Mouse (Mus musculus) liver, embryonic 13.5 days (tissue): ENCODE results near the gene Plekhm1. TPM values are rescaled to one million over a fixed set of nuclear protein-coding genes. Genes with fewer than 3 reads are reported as not detected.

ENCODE experiments used
- ATAC-seq: fragments of 200-750 bp; cut with Nextera tagmentation; 2 replicates; pipeline ENCODE4 v1.8.0; 2017; ENCODE audit warnings: low read depth, mild to moderate bottlenecking, moderate number of reproducible peaks, moderate library complexity
- DNase-seq: peaks from one replicate; pipeline ENCODE4 v3.0.0; 2022
- H3K27ac ChIP-seq: fragments of 300-500 bp; sonication (generic); 2 replicates; pipeline ENCODE4 v1.5.1; 2015; ENCODE audit warnings: moderate library complexity, mild to moderate bottlenecking, inconsistent platforms
- H3K27me3 ChIP-seq: fragments of 300-500 bp; sonication (generic); 2 replicates; pipeline ENCODE4 v1.6.1; 2015; ENCODE audit warnings: mild to moderate bottlenecking, inconsistent platforms
- H3K36me3 ChIP-seq: fragments of 300-500 bp; sonication (generic); 2 replicates; pipeline ENCODE4 v1.6.1; 2015; ENCODE audit warnings: mild to moderate bottlenecking, inconsistent platforms
- H3K4me1 ChIP-seq: fragments of 300-500 bp; sonication (generic); replicated peaks from 2 replicates; pipeline ENCODE4 v1.6.1; 2015; ENCODE audit warnings: inconsistent platforms
- H3K4me2 ChIP-seq: fragments of 300-500 bp; sonication (generic); 2 replicates; pipeline ENCODE4 v1.6.1; 2015; ENCODE audit warnings: inconsistent platforms, mild to moderate bottlenecking, moderate library complexity
- H3K4me3 ChIP-seq: fragments of 300-500 bp; sonication (generic); replicated peaks from 2 replicates; pipeline ENCODE4 v1.5.1; 2015; ENCODE audit warnings: mild to moderate bottlenecking, inconsistent platforms
- H3K9ac ChIP-seq: fragments of 300-500 bp; sonication (generic); 2 replicates; pipeline ENCODE4 v1.6.1; 2015; ENCODE audit warnings: mild to moderate bottlenecking, inconsistent platforms
- H3K9me3 ChIP-seq: fragments of 300-500 bp; sonication (generic); replicated peaks from 2 replicates; pipeline ENCODE4 v1.6.1; 2016; ENCODE audit warnings: inconsistent platforms
- WGBS: fragments of 180-500 bp; shearing (Covaris S2); methylation state at CpG from one replicate; pipeline ENCODE4 v1.1.7; 2015; ENCODE audit not compliant: insufficient replicate concordance; 5-methylcytosine and 5-hydroxymethylcytosine counted together
- polyA plus RNA-seq: library from polyadenylated mRNA; unstranded; fragments of >200 nt; fragmentation: Nextera tagmentation; extraction: Ambion mirVana; gene quantifications from 2 replicates; pipeline ENCODE4 v1.2.1, GENCODE M21; 2015

Plekhm1 gene
- polyA plus RNA-seq, 1 experiment from 2014 or later, result 2.8 TPM

GRCm38 (mm10) chr11:103338671-103339070, 73.8 kb downstream of the Plekhm1 start:
- H3K36me3 ChIP-seq, result no peaks in the 10 kb centered on the region
- H3K4me2 ChIP-seq, result no peak overlapping the region
- 66% methylated on average over 6 of the region's 6 CpGs for WGBS
- H3K27me3 ChIP-seq, result peaks cover 2% of the 10 kb centered on the region; the same call in 1 of the 2 replicates
- ATAC-seq (no peak), DNase-seq (no peak)
- no peak overlapping the region for H3K4me3 ChIP-seq
- no peaks in the 10 kb centered on the region for H3K9me3 ChIP-seq
- H3K27ac ChIP-seq, result no peak overlapping the region
- peaks cover 8% of the 10 kb centered on the region for H3K4me1 ChIP-seq
- H3K9ac ChIP-seq, result no peak overlapping the region

DNA sequence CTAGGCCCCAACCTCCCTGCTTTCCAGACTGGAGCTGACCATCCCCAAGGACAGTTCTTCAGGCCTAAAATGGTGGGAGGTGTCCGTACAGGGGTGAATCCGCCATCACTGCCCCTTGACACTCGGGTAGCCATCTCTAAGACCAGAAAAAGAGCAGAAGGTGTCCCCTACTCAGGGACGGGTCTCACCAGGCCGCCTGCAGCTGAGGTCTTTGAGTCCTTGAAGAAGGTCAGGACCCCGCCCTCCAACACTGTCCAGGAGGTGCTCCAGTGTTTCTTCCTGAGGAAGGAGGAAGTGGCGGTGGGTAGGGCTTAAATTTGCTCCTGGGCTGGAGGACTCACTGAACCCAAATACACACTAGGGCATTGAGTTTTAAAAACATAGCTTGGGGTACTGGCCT, 74.4 kb downstream of the Plekhm1 start:
- DNase-seq, result no peak
- WGBS, result 64% methylated on average over 7 of the region's 7 CpGs

DNA sequence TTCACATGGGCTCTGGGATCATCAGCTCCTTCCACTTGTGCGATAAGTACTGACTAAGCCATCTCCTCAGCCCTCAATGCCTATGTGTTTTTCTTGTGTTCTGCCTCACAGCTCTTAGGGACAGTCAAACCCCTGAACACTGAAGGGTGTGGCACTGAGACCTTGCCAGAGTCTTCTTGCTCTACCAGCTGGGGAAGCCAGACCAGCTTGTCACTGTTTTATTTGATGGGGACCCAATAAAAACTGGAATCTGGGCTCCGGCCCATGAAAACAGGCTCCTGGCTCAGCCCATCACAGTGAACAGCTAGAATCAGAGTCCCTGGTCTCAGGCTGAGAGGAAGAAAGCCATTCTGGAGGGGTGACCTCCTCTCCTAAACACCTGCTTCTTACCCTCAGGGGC, 75.3 kb downstream of the Plekhm1 start:
- ATAC-seq, result no peak
- peaks cover 11% of the 10 kb centered on the region for H3K27me3 ChIP-seq
- H3K36me3 ChIP-seq, result no peaks in the 10 kb centered on the region
- no peak overlapping the region for H3K4me3 ChIP-seq
- no peak overlapping the region for H3K4me2 ChIP-seq
- H3K9me3 ChIP-seq, result no peaks in the 10 kb centered on the region
- H3K9ac ChIP-seq, result no peak overlapping the region
- no peak for DNase-seq
- H3K27ac ChIP-seq, result no peak overlapping the region
- WGBS, result 76% methylated on average over 2 of the region's 2 CpGs
- peaks cover 7% of the 10 kb centered on the region for H3K4me1 ChIP-seq

More for the DNA sequence above, 74.4 kb downstream of the Plekhm1 start:
- H3K27me3 ChIP-seq, result peaks cover 7% of the 10 kb centered on the region
- H3K36me3 ChIP-seq, result no peaks in the 10 kb centered on the region
- ATAC-seq, result no peak
- H3K27ac ChIP-seq, result no peak overlapping the region
- H3K9me3 ChIP-seq, result no peaks in the 10 kb centered on the region
- no peak overlapping the region for H3K4me3 ChIP-seq
- no peak overlapping the region for H3K9ac ChIP-seq
- H3K4me2 ChIP-seq, result no peak overlapping the region
- H3K4me1 ChIP-seq, result peaks cover 7% of the 10 kb centered on the region

GRCm38 (mm10) chr11:103335561-103335960, 76.9 kb downstream of the Plekhm1 start:
- Histone ChIP-seq H3K4me3 (no peak overlapping the region), H3K9ac (no peak overlapping the region), H3K27me3 (peaks cover 11% of the 10 kb centered on the region), H3K4me1 (peaks cover 7% of the 10 kb centered on the region; the same call in 1 of the 2 replicates), H3K36me3 (no peaks in the 10 kb centered on the region), H3K4me2 (no peak overlapping the region), H3K27ac (no peak overlapping the region), H3K9me3 (no peaks in the 10 kb centered on the region)
- 81% methylated on average over 5 of the region's 5 CpGs for WGBS
- ATAC-seq (no peak), DNase-seq (no peak)

DNA sequence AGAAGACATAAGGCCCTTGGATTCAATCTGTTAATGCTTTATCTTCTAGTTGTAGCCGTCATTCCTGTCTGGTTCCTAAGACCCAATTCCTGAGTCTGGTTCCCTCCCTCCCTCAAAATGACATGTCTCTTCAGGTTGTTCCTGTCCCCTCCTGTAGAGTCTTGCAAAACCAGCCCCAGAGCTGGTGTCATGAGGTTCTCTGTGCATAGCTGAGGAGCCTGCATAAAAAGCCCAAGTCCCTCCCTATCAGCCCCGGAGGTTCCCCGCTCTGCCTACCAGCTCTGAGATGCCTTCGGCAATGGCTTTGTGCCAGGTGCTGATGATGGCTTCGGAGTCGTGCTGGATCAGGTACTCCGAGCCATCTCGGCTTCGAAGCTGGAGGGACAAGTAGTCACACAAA, 77.6 kb downstream of the Plekhm1 start:
- Histone ChIP-seq H3K27me3 (peaks cover 11% of the 10 kb centered on the region), H3K36me3 (no peaks in the 10 kb centered on the region), H3K9ac (no peak overlapping the region), H3K4me1 (peaks cover 1% of the 10 kb centered on the region; the same call in 1 of the 2 replicates), H3K9me3 (no peaks in the 10 kb centered on the region), H3K4me3 (no peak overlapping the region), H3K27ac (no peak overlapping the region), H3K4me2 (no peak overlapping the region)
- WGBS, result 83% methylated on average over 9 of the region's 9 CpGs
- DNase-seq (no peak), ATAC-seq (no peak)

DNA sequence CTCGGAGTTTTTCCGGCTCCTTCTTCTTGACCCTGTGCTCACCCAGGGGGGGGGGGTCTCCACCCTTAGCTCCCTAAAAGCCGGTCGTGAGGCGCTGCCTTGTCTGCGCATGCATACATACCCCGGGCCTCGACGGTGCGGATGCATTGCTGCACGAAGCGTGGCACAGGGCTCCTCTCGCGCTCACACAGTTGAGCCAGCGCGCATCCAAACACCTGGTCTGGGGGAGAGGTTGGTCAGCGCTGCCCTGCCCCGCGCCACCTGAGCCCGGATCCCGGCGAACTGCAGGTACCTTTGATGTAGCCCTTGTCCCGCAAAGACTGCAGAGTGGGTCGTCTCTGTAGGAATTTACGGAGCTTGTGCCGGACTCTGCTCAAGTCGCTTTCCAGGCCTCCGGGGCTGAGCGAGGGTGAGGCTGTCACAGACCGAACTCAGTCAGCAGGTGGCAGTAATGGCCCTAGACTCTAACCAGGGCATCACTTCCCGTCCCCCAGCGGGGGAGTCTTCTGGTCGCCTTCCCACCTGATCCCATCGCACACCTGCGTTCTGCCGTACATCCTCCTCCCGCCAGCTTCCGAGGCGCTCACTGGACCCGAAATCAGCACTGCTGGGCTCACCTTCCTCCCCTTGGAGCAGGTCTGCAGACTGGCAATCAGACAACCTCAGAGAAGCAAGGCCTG, 78.6 kb downstream of the Plekhm1 start:
- Histone ChIP-seq H3K4me2 (no peak overlapping the region), H3K4me1 (no peaks in the 10 kb centered on the region; the same call in 1 of the 2 replicates), H3K27me3 (peaks cover 11% of the 10 kb centered on the region), H3K36me3 (no peaks in the 10 kb centered on the region), H3K4me3 (no peak overlapping the region), H3K9ac (no peak overlapping the region), H3K9me3 (no peaks in the 10 kb centered on the region), H3K27ac (no peak overlapping the region)
- 57% methylated on average over 40 of the region's 40 CpGs for WGBS
- DNase-seq (no peak), ATAC-seq (no peak)

- DNase-seq, result no peak
- no peak for ATAC-seq
Measured at GRCm38 (mm10) chr11:103332890-103333651, 79.4 kb downstream of the Plekhm1 start.

DNA sequence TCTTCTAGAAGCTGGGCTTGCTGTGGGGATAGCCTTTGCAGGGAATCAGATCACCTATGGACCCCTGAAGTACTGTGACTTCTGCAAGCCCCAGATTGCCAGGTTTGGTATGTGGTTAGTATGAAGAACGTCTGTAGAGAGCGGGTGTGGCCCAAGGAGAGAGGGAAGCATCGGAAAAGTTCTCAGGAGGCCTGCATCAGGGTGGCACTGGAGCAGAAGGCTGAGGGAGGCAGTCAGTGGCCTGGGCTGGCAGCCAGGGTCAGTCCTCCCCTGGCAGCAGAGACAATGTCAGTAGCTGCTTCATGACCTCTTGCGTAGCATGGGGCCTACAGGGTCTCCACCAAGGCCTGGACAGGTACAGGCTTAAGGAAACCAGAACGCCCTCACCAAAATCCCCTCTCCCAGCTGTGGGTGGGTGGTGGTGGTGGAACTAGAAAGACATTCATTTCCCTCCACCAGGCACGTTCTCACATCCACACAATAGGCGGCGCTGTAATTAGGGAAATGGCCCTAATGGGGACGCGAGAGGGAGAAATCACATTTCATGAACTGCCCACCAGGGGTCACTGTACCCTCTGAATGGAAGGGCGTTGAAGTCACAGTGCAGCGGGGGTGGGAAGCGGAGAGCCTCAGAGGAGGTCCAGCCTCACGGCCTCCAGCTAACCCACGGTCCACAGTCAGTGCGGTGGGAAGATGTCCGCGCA, 80.1 kb downstream of the Plekhm1 start:
- H3K27me3 ChIP-seq, result peaks cover 11% of the 10 kb centered on the region
- no peak overlapping the region for H3K9ac ChIP-seq
- no peak overlapping the region for H3K27ac ChIP-seq
- H3K4me3 ChIP-seq, result no peak overlapping the region
- DNase-seq (peak; percentile 49), ATAC-seq (no peak)
- H3K4me1 ChIP-seq, result no peaks in the 10 kb centered on the region; the same call in 1 of the 2 replicates
- 37% methylated on average over 18 of the region's 18 CpGs for WGBS
- H3K4me2 ChIP-seq, result no peak overlapping the region
- H3K9me3 ChIP-seq, result no peaks in the 10 kb centered on the region
- no peaks in the 10 kb centered on the region for H3K36me3 ChIP-seq

More at GRCm38 (mm10) chr11:103332890-103333651, 79.4 kb downstream of the Plekhm1 start:
- Histone ChIP-seq H3K4me3 (no peak overlapping the region), H3K9me3 (no peaks in the 10 kb centered on the region), H3K4me1 (no peaks in the 10 kb centered on the region; the same call in 1 of the 2 replicates), H3K36me3 (no peaks in the 10 kb centered on the region), H3K9ac (no peak overlapping the region), H3K4me2 (0 out of 2 replicates have a peak overlapping the region, but pooled peaks have one; percentile 10), H3K27ac (no peak overlapping the region), H3K27me3 (peaks cover 11% of the 10 kb centered on the region)
- WGBS, result 69% methylated on average over 34 of the region's 34 CpGs

- Histone ChIP-seq H3K36me3 (no peaks in the 10 kb centered on the region), H3K27me3 (peaks cover 11% of the 10 kb centered on the region), H3K9ac (no peak overlapping the region), H3K27ac (no peak overlapping the region), H3K4me1 (no peaks in the 10 kb centered on the region; the same call in 1 of the 2 replicates), H3K9me3 (no peaks in the 10 kb centered on the region), H3K4me2 (no peak overlapping the region), H3K4me3 (no peak overlapping the region)
- ATAC-seq (no peak), DNase-seq (no peak)
- WGBS, result 75% methylated on average over 10 of the region's 10 CpGs
Measured at GRCm38 (mm10) chr11:103331502-103332185, 80.8 kb downstream of the Plekhm1 start.

DNA sequence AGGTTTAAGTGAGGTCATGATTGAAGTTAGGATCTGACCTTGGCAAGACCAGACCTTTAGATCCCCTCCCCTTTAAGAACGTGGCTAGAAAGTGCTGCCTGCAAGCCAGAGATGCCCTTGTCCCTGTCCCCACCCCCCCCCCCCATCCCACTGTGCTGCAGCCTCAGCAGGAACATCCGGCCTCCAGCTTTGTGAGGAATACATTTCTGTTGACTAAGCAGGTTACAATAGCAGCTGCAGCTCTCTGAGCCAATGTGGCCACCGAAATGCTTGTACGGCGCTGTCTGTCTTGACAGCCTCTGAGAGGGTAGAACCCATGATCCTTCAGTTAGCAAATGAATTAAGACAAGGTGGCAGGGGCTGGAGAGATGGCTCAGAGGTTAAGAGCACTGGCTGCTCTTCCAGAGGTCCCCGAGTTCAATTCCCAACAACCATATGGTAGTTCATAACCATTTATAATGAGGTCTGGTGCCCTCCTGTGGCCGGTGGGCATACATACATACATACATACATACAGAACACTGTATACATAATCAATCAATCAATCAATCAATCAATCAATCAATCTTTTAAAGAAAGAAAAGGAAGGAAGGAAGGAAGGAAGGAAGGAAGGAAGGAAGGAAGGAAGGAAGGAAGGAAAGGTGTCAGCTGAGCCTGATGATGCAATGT, 81.7 kb downstream of the Plekhm1 start:
- H3K9ac ChIP-seq, result no peak overlapping the region
- WGBS, result 68% methylated on average over 7 of the region's 7 CpGs
- no peaks in the 10 kb centered on the region for H3K36me3 ChIP-seq
- no peaks in the 10 kb centered on the region; the same call in 1 of the 2 replicates for H3K4me1 ChIP-seq
- no peak overlapping the region for H3K4me2 ChIP-seq
- ATAC-seq (no peak), DNase-seq (no peak)
- H3K27me3 ChIP-seq, result peaks cover 11% of the 10 kb centered on the region
- H3K4me3 ChIP-seq, result no peak overlapping the region
- no peak overlapping the region for H3K27ac ChIP-seq
- H3K9me3 ChIP-seq, result no peaks in the 10 kb centered on the region
